29 mouse cellular contexts compared by ENCODE assay signal in the genomic region with DNA sequence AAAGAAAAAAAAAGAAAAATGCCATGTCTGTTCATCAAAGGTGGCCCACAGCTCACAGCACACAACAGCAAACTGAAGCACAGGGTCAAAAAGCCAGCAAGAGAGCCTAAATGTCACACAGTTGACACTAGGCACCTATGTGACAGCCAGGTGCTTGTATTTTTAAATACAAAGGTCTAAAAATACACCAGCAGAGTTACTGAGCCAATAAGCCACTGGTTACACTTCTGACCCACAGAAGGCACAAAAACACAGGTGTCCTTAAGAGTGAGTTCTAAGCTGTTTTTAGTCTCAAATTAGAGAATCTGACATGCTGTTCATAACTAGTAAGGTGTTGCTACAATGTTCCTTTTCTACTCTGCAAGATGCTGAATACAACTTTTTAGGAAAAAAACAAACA. TPM values are rescaled to one million over a fixed set of nuclear protein-coding genes. Genes with fewer than 3 reads are reported as not detected.
A peak's percentile ranks its signal among the peaks of the same experiment; 100 is the strongest.
DNase-seq lines count a peak whose midpoint lies in the region; ATAC-seq and TF ChIP-seq lines count a peak whose summit lies in the region.
"Had no signal": no experiment of that assay in that cellular context is flagged by ENCODE, and none has a peak within 500 bp of the region (broad histone marks: within the 10 kb centered on the region; RNA-seq: fewer than 3 reads in every experiment).

No protein-coding gene starts in this region.

- DNase-seq in heart, adult 2 months: no peak
- DNase-seq in heart, postnatal 14 days: no peak
- no peak for DNase-seq in spleen, adult 2 months (ENCODE audit: low read depth in 1 of 2, low spot score in 2 of 2)
- no peak for DNase-seq in spleen, adult 12 weeks (ENCODE audit: low spot score)
- DNase-seq in A20 (ENCODE audit: low read depth, low spot score): peak; percentile 83
- no peak for DNase-seq in layer of hippocampus, postnatal 36 days
- DNase-seq: adrenal gland, adult 8-10 months; adrenal gland, postnatal 25 days; cerebellum, adult 11-12 months; cerebellum, adult 8-10 months; cerebellum, postnatal 10 days; cerebellum, postnatal 36 days; embryo, embryonic 11 days; gastrocnemius, postnatal 10 days; heart, adult 18-20 months; heart, postnatal 10 days; heart, postnatal 4 days had no signal

- peaks cover 35% of the 10 kb centered on the region for H3K36me3 ChIP-seq in heart, adult 2 months (ENCODE audit: control insufficient read depth, insufficient read depth, low read length)
- peaks cover 12% of the 10 kb centered on the region for H3K36me3 ChIP-seq in spleen, adult 2 months (ENCODE audit: control insufficient read depth, insufficient read depth, low read length)

- intact Hi-C loops in heart, adult 2 months (cut with DNase I): no loop called here
- intact Hi-C loops in heart, postnatal 14 days (cut with DNase I): no loop called here

- no peak overlapping the region for H3K4me3 ChIP-seq in heart, adult 2 months
- H3K4me3 ChIP-seq in spleen, adult 2 months (ENCODE audit: extremely low read depth, insufficient read depth, insufficient read length): no peak overlapping the region
- H3K4me3 ChIP-seq: embryonic facial prominence, embryonic 10.5 days; embryonic facial prominence, embryonic 13.5 days; erythroblast, embryonic 14.5 days; forebrain, embryonic 12.5 days; forebrain, embryonic 15.5 days; heart, embryonic 15.5 days had no signal

- no peaks in the 10 kb centered on the region for H3K27me3 ChIP-seq in heart, adult 2 months (ENCODE audit: control insufficient read depth, insufficient read depth, low read length)
- H3K27me3 ChIP-seq in spleen, adult 2 months (ENCODE audit: control insufficient read depth, insufficient read depth, low read length): no peaks in the 10 kb centered on the region
- H3K27me3 ChIP-seq: embryonic facial prominence, embryonic 13.5 days; forebrain, embryonic 12.5 days; forebrain, embryonic 15.5 days; heart, embryonic 15.5 days had no signal

- ATAC-seq in neutrophil, adult 5-6 weeks (ENCODE audit: extremely low read depth, insufficient number of reproducible peaks, low FRiP score, poor library complexity, severe bottlenecking): peak; percentile 58; the same call in 1 of the 2 replicates
- ATAC-seq: activated CD4-positive, CD25-positive, alpha-beta regulatory T cell, adult 4 months; CD4-positive, CD25-positive, alpha-beta regulatory T cell, adult 4 months; forebrain, embryonic 15.5 days; hindbrain, postnatal 0 days; inflammation-experienced regulatory T-cells, adult 6 months had no signal

- H3K9ac ChIP-seq in heart, adult 2 months (ENCODE audit: low read depth, low read length): no peak overlapping the region
- H3K9ac ChIP-seq: embryonic facial prominence, embryonic 13.5 days; forebrain, embryonic 12.5 days; forebrain, embryonic 15.5 days; heart, embryonic 15.5 days; hindbrain, embryonic 14.5 days had no signal

- H3K4me1 ChIP-seq in heart, adult 2 months (ENCODE audit: control insufficient read depth, insufficient read depth, low read length): peaks cover 9% of the 10 kb centered on the region
- peaks cover 19% of the 10 kb centered on the region for H3K4me1 ChIP-seq in spleen, adult 2 months (ENCODE audit: control insufficient read depth, insufficient read depth, insufficient read length)
- H3K4me1 ChIP-seq: embryonic facial prominence, embryonic 10.5 days; embryonic facial prominence, embryonic 13.5 days; forebrain, embryonic 12.5 days; forebrain, embryonic 15.5 days had no signal

- H3K79me2 ChIP-seq in heart, adult 2 months (replicated peaks; ENCODE audit: control insufficient read depth, insufficient read depth, low read length): peaks cover 11% of the 10 kb centered on the region

- TF ChIP-seq EP300 in heart, adult 2 months (IDR thresholded peaks at IDR 0.05; ENCODE audit: insufficient read depth, low read depth, low read length): no peak

- TF ChIP-seq POLR2A in heart, adult 2 months (IDR thresholded peaks at IDR 0.05; ENCODE audit: insufficient read depth, low read depth, low read length): no peak
- no peak for TF ChIP-seq POLR2A in spleen, adult 2 months (IDR thresholded peaks at IDR 0.05; ENCODE audit: low read depth, low read length)

- no peak for TF ChIP-seq CTCF in heart, adult 2 months (IDR thresholded peaks at IDR 0.05)
- TF ChIP-seq CTCF in spleen, adult 2 months (IDR thresholded peaks at IDR 0.05; ENCODE audit: extremely low read depth, insufficient read depth, insufficient read length, insufficient replicate concordance): no peak

- H3K27ac ChIP-seq in heart, adult 2 months: peak overlapping the region; percentile 55
- H3K27ac ChIP-seq in spleen, adult 2 months (ENCODE audit: insufficient read depth, low read length): peak overlapping the region; percentile 50
- H3K27ac ChIP-seq: embryonic facial prominence, embryonic 10.5 days; embryonic facial prominence, embryonic 13.5 days; forebrain, embryonic 12.5 days; forebrain, embryonic 15.5 days; heart, embryonic 15.5 days; hindbrain, embryonic 14.5 days; hindbrain, postnatal 0 days had no signal

RNA-seq across cellular contexts. Expression of a gene that starts 17.7 kb away (rescaled TPM):
- 10 to 100 TPM; 61.5 to 61.7 TPM for total RNA-seq in heart, adult 2 months (2021)
- 29.4 and 44.2 TPM in 2 replicates for polyA plus RNA-seq in heart, adult 2 months (2012; rRNA removed)
- 10 to 100 TPM; 82.5 to 86.3 TPM for total RNA-seq in heart, postnatal 14 days (2021)
- 69.7 and 101 TPM in 2 replicates for polyA plus RNA-seq in spleen, adult 2 months (2012; rRNA removed)
- total RNA-seq in neutrophil, adult 5-6 weeks (2017): 125 and 134 TPM in 2 replicates
- total RNA-seq in layer of hippocampus, postnatal 36 days (2021): 10 to 100 TPM; 88.1 to 93.9 TPM
